Mouse (Mus musculus) midbrain, embryonic 12.5 days (tissue): ENCODE data around the gene Secisbp2l. TPM values are rescaled to one million over a fixed set of nuclear protein-coding genes. Genes with fewer than 3 reads are reported as not detected.

ENCODE experiments used
- ATAC-seq: fragments of 200-750 bp; cut with Nextera tagmentation; 2 replicates; pipeline ENCODE4 v1.8.0; 2017; ENCODE audit warnings: low read depth, moderate TSS enrichment, moderate library complexity; ENCODE audit not compliant: low FRiP score
- H3K27ac ChIP-seq: fragments of 300-500 bp; sonication (generic); replicated peaks from 2 replicates; pipeline ENCODE4 v1.5.1; 2016; ENCODE audit warnings: mild to moderate bottlenecking
- H3K27me3 ChIP-seq: fragments of 300-500 bp; sonication (generic); 2 replicates; pipeline ENCODE4 v1.6.1; 2016; ENCODE audit warnings: mild to moderate bottlenecking
- H3K36me3 ChIP-seq: fragments of 300-500 bp; sonication (generic); 2 replicates; pipeline ENCODE4 v1.6.1; 2016
- H3K4me1 ChIP-seq: fragments of 300-500 bp; sonication (generic); 2 replicates; pipeline ENCODE4 v1.6.1; 2016
- H3K4me2 ChIP-seq: fragments of 300-500 bp; sonication (generic); replicated peaks from 2 replicates; pipeline ENCODE4 v1.6.1; 2016; ENCODE audit warnings: mild to moderate bottlenecking, moderate library complexity
- H3K4me3 ChIP-seq: fragments of 300-500 bp; sonication (generic); 2 replicates; pipeline ENCODE4 v1.5.1; 2016; ENCODE audit warnings: mild to moderate bottlenecking
- H3K9ac ChIP-seq: fragments of 300-500 bp; sonication (generic); replicated peaks from 2 replicates; pipeline ENCODE4 v1.6.1; 2016; ENCODE audit warnings: mild to moderate bottlenecking, moderate library complexity
- H3K9me3 ChIP-seq: fragments of 300-500 bp; sonication (generic); 2 replicates; pipeline ENCODE4 v1.6.1; 2016; ENCODE audit warnings: mild to moderate bottlenecking
- WGBS: fragments of 180-500 bp; shearing (Covaris S2); methylation state at CpG from one replicate; pipeline ENCODE4 v1.1.7; 2016; 5-methylcytosine and 5-hydroxymethylcytosine counted together
- polyA plus RNA-seq: library from polyadenylated mRNA; unstranded; fragments of >200 nt; fragmentation: Nextera tagmentation; extraction: Ambion mirVana; gene quantifications from 2 replicates; pipeline ENCODE4 v1.2.1, GENCODE M21; 2016

Secisbp2l gene
- polyA plus RNA-seq, 1 experiment from 2014 or later: 28.1 TPM

DNA sequence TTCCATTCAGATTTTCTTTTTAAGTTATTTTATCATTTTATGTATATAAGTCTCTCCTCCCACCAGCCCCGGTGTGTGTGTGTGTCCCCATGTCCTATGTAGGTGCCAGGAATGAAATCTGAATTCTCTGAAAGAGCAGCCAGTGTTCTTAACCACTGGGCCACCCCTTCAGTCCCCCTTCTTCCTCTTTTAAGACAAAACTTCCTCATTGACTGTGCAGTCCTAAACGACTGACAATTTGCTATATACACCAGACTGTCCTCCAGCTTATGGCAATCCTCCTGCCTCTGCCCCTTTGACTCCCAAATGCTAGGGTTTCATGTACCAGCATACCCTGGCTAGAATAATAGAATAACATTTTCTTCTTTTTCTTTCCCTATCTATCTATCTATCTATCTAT lies 12.4 kb upstream of the Secisbp2l start:
- H3K9ac ChIP-seq: no peak overlapping the region
- WGBS: 85% methylated on average over 2 of the region's 2 CpGs
- H3K4me2 ChIP-seq: no peak overlapping the region
- no peak overlapping the region for H3K27ac ChIP-seq
- no peaks in the 10 kb centered on the region for H3K27me3 ChIP-seq
- no peak for ATAC-seq
- H3K4me1 ChIP-seq: no peaks in the 10 kb centered on the region
- H3K36me3 ChIP-seq: no peaks in the 10 kb centered on the region
- H3K9me3 ChIP-seq: no peaks in the 10 kb centered on the region
- H3K4me3 ChIP-seq: no peak overlapping the region

DNA sequence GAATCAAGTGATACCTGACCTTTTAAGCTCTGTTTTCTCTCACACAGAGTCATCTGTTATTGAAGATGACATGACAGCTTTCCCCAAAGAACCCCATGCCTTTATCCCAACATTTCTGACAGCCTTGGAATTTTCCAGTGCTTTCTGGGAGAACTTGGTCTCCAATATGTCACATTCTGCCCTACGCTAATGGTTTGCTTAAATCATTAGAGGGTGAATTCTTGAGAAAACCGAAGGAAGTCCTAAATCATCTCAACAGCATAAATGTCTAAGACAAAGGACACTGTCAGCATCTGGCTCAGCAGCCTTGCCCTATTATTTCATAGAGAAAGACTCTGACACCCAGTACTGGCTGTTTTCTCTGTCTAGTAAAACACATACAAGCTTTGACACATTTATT lies 11.5 kb upstream of the Secisbp2l start:
- no peaks in the 10 kb centered on the region for H3K27me3 ChIP-seq
- no peaks in the 10 kb centered on the region for H3K36me3 ChIP-seq
- ATAC-seq: no peak
- whole genome bisulfite sequencing: 92% methylated on average over 2 of the region's 2 CpGs
- H3K4me2 ChIP-seq: no peak overlapping the region
- H3K27ac ChIP-seq: no peak overlapping the region
- no peak overlapping the region for H3K9ac ChIP-seq
- no peaks in the 10 kb centered on the region for H3K9me3 ChIP-seq
- H3K4me1 ChIP-seq: no peaks in the 10 kb centered on the region
- H3K4me3 ChIP-seq: no peak overlapping the region

DNA sequence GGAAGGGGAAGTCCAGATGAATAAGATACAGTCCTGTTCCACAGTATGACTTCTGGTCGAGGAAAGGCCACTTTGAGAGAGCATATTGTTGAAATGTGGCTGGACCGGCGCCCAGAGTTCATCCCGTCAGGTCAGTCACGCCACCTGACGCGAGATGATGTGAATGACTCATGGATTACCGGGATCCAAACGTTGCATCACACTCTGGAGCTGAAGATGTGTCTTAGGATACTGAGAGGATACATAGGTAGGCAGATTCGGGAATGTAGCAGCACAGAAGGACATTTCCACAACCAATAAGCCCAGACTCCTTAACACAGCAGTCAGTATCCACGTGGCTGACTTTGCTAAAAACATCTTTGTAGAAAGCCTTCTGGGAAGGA lies 10.2 kb upstream of the Secisbp2l start:
- no peak for ATAC-seq
- H3K36me3 ChIP-seq: no peaks in the 10 kb centered on the region
- no peaks in the 10 kb centered on the region for H3K9me3 ChIP-seq
- no peak overlapping the region for H3K4me2 ChIP-seq
- H3K27me3 ChIP-seq: no peaks in the 10 kb centered on the region
- 89% methylated on average over 11 of the region's 11 CpGs for whole genome bisulfite sequencing
- no peaks in the 10 kb centered on the region for H3K4me1 ChIP-seq
- no peak overlapping the region for H3K27ac ChIP-seq
- H3K4me3 ChIP-seq: no peak overlapping the region
- H3K9ac ChIP-seq: no peak overlapping the region

DNA sequence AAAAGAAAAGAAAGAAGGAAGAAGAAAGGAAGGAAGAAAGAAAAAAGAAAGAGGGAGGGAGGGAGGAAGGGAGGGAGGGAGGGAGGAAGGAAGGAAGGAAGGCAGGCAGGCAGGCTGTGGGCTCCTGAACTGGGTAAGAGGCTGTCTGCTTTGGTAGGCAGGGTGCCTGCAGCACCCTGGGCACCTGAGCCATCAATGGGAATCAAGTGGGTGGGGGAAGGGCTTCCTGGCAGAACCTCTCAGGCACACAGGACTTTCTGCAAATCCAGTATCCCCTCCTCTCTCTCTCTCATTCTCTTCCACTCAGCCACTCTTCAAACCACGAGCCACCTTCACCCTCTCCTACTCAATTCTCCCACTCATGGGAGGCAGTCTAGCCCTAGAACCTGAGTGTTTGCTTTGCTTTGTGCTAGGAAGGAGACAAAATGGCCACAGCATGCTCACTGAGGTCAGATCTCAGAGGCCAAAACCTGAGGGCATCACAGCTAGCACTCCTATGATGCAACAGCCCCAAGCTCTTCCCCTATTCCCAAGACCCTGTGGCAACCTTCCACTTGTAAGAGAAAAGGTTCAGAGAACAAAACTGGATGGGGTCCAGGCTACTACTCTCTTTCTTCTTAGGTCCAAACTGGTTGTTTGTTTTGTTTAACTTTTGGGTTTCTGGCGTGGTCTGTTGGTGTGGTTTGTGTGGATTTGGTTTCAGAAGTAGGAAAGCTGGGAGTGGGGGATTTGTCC lies 9.6 kb upstream of the Secisbp2l start:
- 76% methylated on average over 2 of the region's 2 CpGs for WGBS
- Histone ChIP-seq H3K9me3 (no peaks in the 10 kb centered on the region), H3K27ac (no peak overlapping the region), H3K27me3 (no peaks in the 10 kb centered on the region), H3K4me1 (no peaks in the 10 kb centered on the region), H3K4me2 (no peak overlapping the region), H3K4me3 (no peak overlapping the region), H3K36me3 (no peaks in the 10 kb centered on the region), H3K9ac (no peak overlapping the region)
- ATAC-seq: no peak

DNA sequence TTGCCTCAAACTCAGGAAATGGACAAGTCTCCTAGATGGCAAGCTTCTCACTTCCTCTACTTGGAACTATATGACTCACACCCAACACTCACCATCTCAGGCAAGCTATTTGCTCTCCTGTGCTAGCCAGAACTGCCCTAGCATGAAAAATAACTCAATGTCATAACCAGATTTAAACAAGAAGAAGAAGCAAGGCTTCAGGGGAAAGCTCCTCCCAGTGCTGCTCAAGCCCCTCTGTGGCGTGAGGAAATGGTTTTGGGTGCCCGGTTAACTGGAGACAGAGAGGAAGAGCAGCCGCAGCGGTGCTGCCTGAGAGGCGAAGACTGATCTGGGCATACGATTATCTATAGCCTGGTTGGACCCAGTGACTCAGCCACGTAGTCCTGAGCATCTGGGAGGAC lies 8.8 kb upstream of the Secisbp2l start:
- Histone ChIP-seq H3K9me3 (no peaks in the 10 kb centered on the region), H3K4me1 (no peaks in the 10 kb centered on the region), H3K4me3 (no peak overlapping the region), H3K4me2 (no peak overlapping the region), H3K9ac (no peak overlapping the region), H3K27me3 (no peaks in the 10 kb centered on the region), H3K36me3 (no peaks in the 10 kb centered on the region), H3K27ac (no peak overlapping the region)
- no peak for ATAC-seq
- 75% methylated on average over 7 of the region's 7 CpGs for WGBS

DNA sequence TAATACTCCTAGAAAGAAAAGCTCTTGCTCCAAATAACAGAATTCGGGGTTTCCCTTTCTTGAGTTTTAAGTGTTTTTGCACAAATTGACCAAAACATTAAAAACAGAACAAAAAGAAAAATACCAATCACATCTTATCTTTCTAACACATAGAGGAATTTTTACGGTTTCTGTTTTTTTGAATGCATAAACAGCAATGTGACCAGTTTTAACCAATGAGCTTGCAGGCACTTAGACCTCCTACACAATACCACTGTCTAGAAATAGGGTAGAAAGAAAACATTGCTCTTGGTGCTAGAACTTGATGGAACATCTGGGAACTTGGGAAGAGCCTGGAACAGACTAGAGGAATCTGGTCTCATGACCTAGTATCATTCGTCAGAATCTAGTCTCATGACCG lies 7.6 kb upstream of the Secisbp2l start:
- Histone ChIP-seq H3K4me1 (no peaks in the 10 kb centered on the region), H3K36me3 (no peaks in the 10 kb centered on the region), H3K9me3 (no peaks in the 10 kb centered on the region), H3K4me3 (no peak overlapping the region), H3K9ac (no peak overlapping the region), H3K27ac (no peak overlapping the region), H3K4me2 (no peak overlapping the region), H3K27me3 (no peaks in the 10 kb centered on the region)
- 93% methylated on average over 4 of the region's 4 CpGs for WGBS
- ATAC-seq: no peak

DNA sequence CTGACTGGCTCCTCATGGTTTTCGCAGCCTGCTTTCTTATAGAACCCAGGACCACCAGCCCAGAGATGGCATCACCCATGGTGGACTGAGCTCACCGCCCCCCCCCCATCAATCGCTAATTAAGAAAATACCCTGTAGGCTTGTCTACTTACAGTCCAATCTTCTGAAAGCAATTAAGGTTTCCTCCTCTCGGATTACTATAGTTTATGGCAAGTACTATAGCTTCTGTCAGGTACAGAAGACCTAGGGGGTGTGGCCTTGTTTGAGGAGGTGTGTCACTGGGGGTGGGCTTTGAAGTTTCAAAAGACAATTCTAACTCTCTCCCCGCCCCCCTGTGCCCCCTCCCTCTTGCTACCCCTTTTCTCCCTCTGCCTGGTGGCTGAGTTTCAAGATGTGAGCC lies 6.6 kb upstream of the Secisbp2l start:
- Histone ChIP-seq H3K4me2 (no peak overlapping the region), H3K9ac (no peak overlapping the region), H3K4me3 (no peak overlapping the region), H3K27me3 (0 out of 2 replicates have a peak, but pooled peaks cover 6% of the 10 kb centered on the region), H3K36me3 (no peaks in the 10 kb centered on the region), H3K9me3 (no peaks in the 10 kb centered on the region), H3K4me1 (no peaks in the 10 kb centered on the region), H3K27ac (no peak overlapping the region)
- 80% methylated on average over 5 of the region's 5 CpGs for WGBS
- no peak for ATAC-seq

DNA sequence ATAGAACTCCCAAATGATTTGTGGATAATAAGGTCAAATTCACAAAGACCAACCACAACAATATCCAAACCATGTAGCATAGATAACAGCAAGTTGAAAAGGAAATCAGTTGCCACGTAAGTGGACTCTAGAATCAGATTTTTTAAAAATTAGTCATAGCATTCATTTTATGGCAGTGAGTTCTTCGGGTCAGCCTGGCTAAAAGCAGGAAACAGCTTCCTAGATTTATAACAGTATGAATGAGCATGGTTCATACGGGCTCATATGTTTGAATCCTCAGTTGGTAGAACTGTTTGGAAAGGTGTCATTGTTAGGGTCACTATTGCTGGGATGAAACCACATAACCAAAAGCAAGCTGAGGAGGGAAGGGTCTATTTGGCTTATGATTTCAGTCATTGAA lies 6.1 kb upstream of the Secisbp2l start:
- H3K4me2 ChIP-seq: no peak overlapping the region
- WGBS: 87% methylated on average over 3 of the region's 3 CpGs
- ATAC-seq: no peak

DNA sequence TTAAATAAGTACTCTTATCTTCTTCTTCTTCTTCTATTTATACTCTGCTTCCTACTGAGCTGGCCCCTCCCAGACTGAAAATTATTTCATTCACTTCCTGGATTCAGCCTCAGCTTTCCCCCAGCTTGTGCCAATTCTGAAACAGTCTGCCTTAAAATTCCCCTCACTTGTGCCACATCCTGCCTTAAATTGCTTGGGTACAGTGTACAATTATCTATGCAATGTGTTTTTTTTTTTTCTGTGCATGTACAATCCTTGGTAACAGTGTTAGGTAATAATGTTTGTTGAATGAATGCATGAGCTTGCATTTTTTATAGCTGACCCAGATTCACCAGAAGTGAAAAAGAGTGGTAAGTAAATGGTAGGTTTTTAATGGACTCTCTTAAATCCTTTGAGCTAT lies 5.7 kb upstream of the Secisbp2l start:
- no peak overlapping the region for H3K4me3 ChIP-seq
- no peaks in the 10 kb centered on the region for H3K4me1 ChIP-seq
- no peaks in the 10 kb centered on the region for H3K9me3 ChIP-seq
- no peak for ATAC-seq
- no peak overlapping the region for H3K4me2 ChIP-seq
- H3K27me3 ChIP-seq: 0 out of 2 replicates have a peak, but pooled peaks cover 6% of the 10 kb centered on the region
- no peak overlapping the region for H3K27ac ChIP-seq
- no peak overlapping the region for H3K9ac ChIP-seq
- H3K36me3 ChIP-seq: no peaks in the 10 kb centered on the region

More for the DNA sequence above, 6.1 kb upstream of the Secisbp2l start:
- no peaks in the 10 kb centered on the region for H3K36me3 ChIP-seq
- no peak overlapping the region for H3K9ac ChIP-seq
- H3K4me1 ChIP-seq: no peaks in the 10 kb centered on the region
- no peaks in the 10 kb centered on the region for H3K9me3 ChIP-seq
- no peak overlapping the region for H3K27ac ChIP-seq
- H3K27me3 ChIP-seq: 0 out of 2 replicates have a peak, but pooled peaks cover 6% of the 10 kb centered on the region
- no peak overlapping the region for H3K4me3 ChIP-seq

DNA sequence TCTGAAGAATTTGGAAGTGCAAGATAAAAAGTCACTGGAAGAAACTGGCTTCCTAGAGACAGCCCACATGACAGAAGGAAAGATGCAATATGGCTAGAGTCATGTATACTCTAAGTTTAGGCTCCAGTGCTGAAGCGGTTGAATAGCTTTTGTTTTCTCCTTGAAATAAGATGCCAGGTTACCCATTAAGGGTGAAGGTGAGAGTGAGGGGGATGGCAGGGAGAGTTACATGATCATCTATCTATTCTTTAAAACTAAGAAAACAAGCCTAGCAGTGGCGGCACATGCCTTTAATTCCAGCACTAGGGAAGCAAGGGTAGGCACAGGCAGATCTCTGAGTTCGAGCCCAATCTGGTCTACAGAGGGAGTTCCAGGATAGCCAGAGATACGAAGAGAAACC lies 2.4 kb upstream of the Secisbp2l start:
- 0 out of 2 replicates have a peak, but pooled peaks cover 6% of the 10 kb centered on the region for H3K27me3 ChIP-seq
- WGBS: 74% methylated on average over 4 of the region's 4 CpGs
- no peak overlapping the region for H3K4me2 ChIP-seq
- no peaks in the 10 kb centered on the region for H3K9me3 ChIP-seq
- H3K4me3 ChIP-seq: no peak overlapping the region
- H3K36me3 ChIP-seq: no peaks in the 10 kb centered on the region
- ATAC-seq: no peak
- H3K4me1 ChIP-seq: peaks cover 15% of the 10 kb centered on the region
- no peak overlapping the region for H3K9ac ChIP-seq
- no peak overlapping the region for H3K27ac ChIP-seq

DNA sequence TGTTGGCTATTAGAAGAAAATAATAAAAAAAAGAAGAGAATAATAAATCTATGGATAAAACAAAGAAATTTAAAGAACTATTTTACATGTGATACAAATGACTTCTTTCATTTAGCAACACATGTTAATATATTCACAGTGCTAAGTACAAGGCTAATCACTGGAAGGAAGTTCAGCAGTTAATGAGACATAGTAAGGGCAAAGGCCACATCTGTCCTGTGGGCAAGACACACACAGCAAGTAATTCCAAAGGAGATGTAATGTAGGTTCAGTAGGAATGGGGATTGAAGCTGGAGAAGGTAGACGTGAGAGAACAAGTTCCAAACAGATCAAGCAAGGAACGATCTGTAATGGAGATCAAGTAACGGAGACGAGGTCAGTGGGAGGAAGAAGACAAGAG lies 1.7 kb upstream of the Secisbp2l start:
- 73% methylated on average over 4 of the region's 4 CpGs for WGBS
- H3K27me3 ChIP-seq: 0 out of 2 replicates have a peak, but pooled peaks cover 6% of the 10 kb centered on the region
- no peak for ATAC-seq
- H3K27ac ChIP-seq: no peak overlapping the region
- no peak overlapping the region for H3K4me2 ChIP-seq
- no peak overlapping the region for H3K4me3 ChIP-seq
- H3K9me3 ChIP-seq: no peaks in the 10 kb centered on the region
- H3K4me1 ChIP-seq: peaks cover 19% of the 10 kb centered on the region
- H3K9ac ChIP-seq: no peak overlapping the region
- no peaks in the 10 kb centered on the region for H3K36me3 ChIP-seq

DNA sequence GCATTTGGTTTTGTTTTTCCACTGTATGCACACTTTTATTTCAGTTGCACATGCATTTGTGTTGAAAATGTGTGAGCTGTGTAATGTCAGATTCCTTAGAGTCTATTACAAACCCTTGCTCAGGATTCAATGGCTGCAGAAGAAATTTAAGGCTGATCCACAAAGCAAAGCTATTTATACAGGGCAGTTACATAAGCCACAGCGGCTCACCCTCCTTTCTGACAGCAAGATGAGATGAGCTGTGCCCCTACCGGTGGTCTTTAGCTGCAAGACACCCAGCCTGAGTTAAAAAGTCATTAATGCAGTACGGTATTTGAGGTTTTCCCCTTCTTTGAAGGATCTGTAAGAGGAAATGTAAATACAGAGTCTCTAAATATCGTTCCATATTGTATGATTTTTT lies 1.2 kb upstream of the Secisbp2l start:
- Histone ChIP-seq H3K4me2 (no peak overlapping the region), H3K9ac (no peak overlapping the region), H3K4me1 (peaks cover 19% of the 10 kb centered on the region), H3K27me3 (0 out of 2 replicates have a peak, but pooled peaks cover 6% of the 10 kb centered on the region), H3K36me3 (no peaks in the 10 kb centered on the region), H3K4me3 (no peak overlapping the region), H3K9me3 (no peaks in the 10 kb centered on the region), H3K27ac (no peak overlapping the region)
- ATAC-seq: no peak
- WGBS: 68% methylated on average over 4 of the region's 4 CpGs
